9 mouse cellular contexts compared by ENCODE assay signal in genomic region chr1:138148844-138149243, GRCm38 (mm10). TPM values are rescaled to one million over a fixed set of nuclear protein-coding genes. Genes with fewer than 3 reads are reported as not detected.
DNase-seq lines count a peak whose midpoint lies in the region; ATAC-seq lines count a peak whose summit lies in the region.
"Had no signal": no experiment of that assay in that cellular context is flagged by ENCODE, and none has a peak within 500 bp of the region (broad histone marks: within the 10 kb centered on the region; RNA-seq: fewer than 3 reads in every experiment).

No protein-coding gene starts in this region.

- H3K36me3 ChIP-seq in neural tube, embryonic 15.5 days, result no peaks in the 10 kb centered on the region
- H3K36me3 ChIP-seq: heart, embryonic 13.5 days had no signal

- intact Hi-C loops in heart, postnatal 14 days (cut with DNase I), result no loop called here

- H3K4me2 ChIP-seq in neural tube, embryonic 15.5 days, result no peak overlapping the region
- H3K4me2 ChIP-seq: heart, embryonic 13.5 days had no signal

- no peak overlapping the region for H3K4me3 ChIP-seq in neural tube, embryonic 15.5 days (replicated peaks)
- H3K4me3 ChIP-seq: heart, embryonic 13.5 days had no signal

- peak; percentile 23 to 53 for DNase-seq in cerebellum, postnatal 10 days
- no peak for DNase-seq in cerebellum, postnatal 14 days
- peak; percentile 52 to 57 for DNase-seq in layer of hippocampus, postnatal 36 days
- DNase-seq in ovary, adult 18-20 months (ENCODE audit: low spot score), result no peak
- DNase-seq in heart, postnatal 14 days, result no peak
- DNase-seq in gastrocnemius, adult 8-10 months (ENCODE audit: low spot score in 2 of 2), result no peak

- H3K27ac ChIP-seq in neural tube, embryonic 15.5 days (replicated peaks), result no peak overlapping the region
- H3K27ac ChIP-seq: heart, embryonic 13.5 days had no signal

- no peaks in the 10 kb centered on the region for H3K9me3 ChIP-seq in neural tube, embryonic 15.5 days (replicated peaks)
- H3K9me3 ChIP-seq: heart, embryonic 13.5 days had no signal

- no peaks in the 10 kb centered on the region for H3K27me3 ChIP-seq in neural tube, embryonic 15.5 days (replicated peaks)
- H3K27me3 ChIP-seq: heart, embryonic 13.5 days had no signal

- no peaks in the 10 kb centered on the region for H3K4me1 ChIP-seq in neural tube, embryonic 15.5 days
- H3K4me1 ChIP-seq: heart, embryonic 13.5 days had no signal

- peak; percentile 29; the same call in 1 of the 2 replicates for ATAC-seq in common myeloid progenitor, adult 5-6 weeks (replicated peaks; ENCODE audit: low read depth, poor library complexity, severe bottlenecking)
- peak; percentile 50; the same call in 1 of the 2 replicates for ATAC-seq in neural tube, embryonic 15.5 days (ENCODE audit: low FRiP score)

- whole genome bisulfite sequencing in neural tube, embryonic 15.5 days, result 31% methylated on average over 4 of the region's 4 CpGs

- H3K9ac ChIP-seq in neural tube, embryonic 15.5 days (replicated peaks), result no peak overlapping the region
- H3K9ac ChIP-seq: heart, embryonic 13.5 days had no signal

RNA-seq across cellular contexts. Expression of gene Ptprc, which starts 26.7 kb away (rescaled TPM):
- 219 and 223 TPM in 2 replicates for total RNA-seq in common myeloid progenitor, adult 5-6 weeks (2017)
- 1 to 10 TPM; 1.8 to 3.8 TPM for total RNA-seq in layer of hippocampus, postnatal 36 days (2021)
- polyA plus RNA-seq in neural tube, embryonic 15.5 days (2015; fragmentation: Nextera tagmentation; extraction: Ambion mirVana), result 1.7 and 17.9 TPM in 2 replicates
- 10 to 100 TPM in 1 of 2 experiments, 1 to 10 TPM in 1; 4.9 to 19.1 TPM for total RNA-seq in heart, postnatal 14 days (2021)
- total RNA-seq in gastrocnemius, adult 8-10 months (2022), result 1 to 10 TPM in 1 of 4 experiments, under 1 TPM in 3; 0.53 to 1.1 (median 0.90) TPM

Comparison
In these comparisons a context has a peak if more than half of its experiments do, and no peak if none do; other contexts are left out.
1. DNase-seq: peak in cerebellum, postnatal 10 days (2 of 2) and layer of hippocampus, postnatal 36 days (2 of 2); none in cerebellum, postnatal 14 days (0 of 2), ovary, adult 18-20 months (single experiment), heart, postnatal 14 days (0 of 2) and gastrocnemius, adult 8-10 months (0 of 2).
2. RNA of gene Ptprc, which starts 26.7 kb away (total RNA-seq): 219 to 223 TPM in common myeloid progenitor, adult 5-6 weeks; 4.9 to 19.1 TPM in heart, postnatal 14 days, 1.8 to 3.8 TPM in layer of hippocampus, postnatal 36 days and 0.53 to 1.1 TPM in gastrocnemius, adult 8-10 months; every median in the first group is over 10 times any median in the second.